Mouse (Mus musculus) liver, adult 2 months (tissue): ENCODE data around the gene Lin7b. TPM values are rescaled to one million over a fixed set of nuclear protein-coding genes. Genes with fewer than 3 reads are reported as not detected.

ENCODE experiments used
- DNase-seq: peaks from one replicate; pipeline ENCODE4 v3.0.0-alpha.2; 2011; ENCODE audit warnings: low read depth, low spot score; ENCODE audit errors: extremely low read depth
- H3K27ac ChIP-seq: fragments of 200-500 bp; replicated peaks from 2 replicates; pipeline ENCODE4 v1.5.1; 2012; ENCODE audit warnings: low read depth, mild to moderate bottlenecking, control low read depth, inconsistent platforms, low read length; ENCODE audit not compliant: insufficient read depth
- H3K27me3 ChIP-seq: fragments of 200-500 bp; 2 replicates; pipeline ENCODE4 v1.6.1; 2012; ENCODE audit warnings: mild to moderate bottlenecking, moderate library complexity, low read length, inconsistent platforms; ENCODE audit not compliant: control insufficient read depth, insufficient read depth
- H3K36me3 ChIP-seq: fragments of 200-500 bp; 2 replicates; pipeline ENCODE4 v1.6.1; 2012; ENCODE audit warnings: low read length, inconsistent platforms; ENCODE audit not compliant: control insufficient read depth, insufficient read depth
- H3K4me1 ChIP-seq: fragments of 200-500 bp; 2 replicates; pipeline ENCODE4 v1.6.1; 2011; ENCODE audit warnings: low read length; ENCODE audit not compliant: control insufficient read depth, insufficient read depth
- H3K4me3 ChIP-seq: fragments of 200-500 bp; 2 replicates; pipeline ENCODE4 v1.5.1; 2011; ENCODE audit warnings: low read depth, mild to moderate bottlenecking, control low read depth, low read length, moderate library complexity; ENCODE audit not compliant: insufficient read depth
- H3K79me2 ChIP-seq: fragments of 200-500 bp; 2 replicates; pipeline ENCODE4 v1.6.1; 2012; ENCODE audit warnings: inconsistent platforms, mild to moderate bottlenecking, low read length, moderate library complexity; ENCODE audit not compliant: control insufficient read depth, insufficient read depth
- H3K9ac ChIP-seq: fragments of 200-500 bp; 2 replicates; pipeline ENCODE4 v1.6.1; 2012; ENCODE audit warnings: low read depth, mild to moderate bottlenecking, control low read depth, inconsistent platforms, low read length
- CTCF ChIP-seq: fragments of 200-500 bp; IDR thresholded peaks from 2 replicates; pipeline ENCODE4 v1.5.1; 2011; ENCODE audit warnings: low read depth, low read length, control low read depth
- POLR2A ChIP-seq: fragments of 200-500 bp; IDR thresholded peaks from 2 replicates; pipeline ENCODE4 v1.6.1; 2011; ENCODE audit warnings: low read length, control low read depth; ENCODE audit not compliant: insufficient read depth; ENCODE audit errors: extremely low read depth
- WGBS: fragments of 180-500 bp; shearing (Covaris S2); methylation state at CpG from one replicate; pipeline ENCODE4 v1.1.7; 2018; 5-methylcytosine and 5-hydroxymethylcytosine counted together
- polyA plus RNA-seq: library from polyadenylated mRNA; depleted of rRNA; stranded (reverse); fragments of >200 nt; gene quantifications from 2 replicates; pipeline ENCODE4 v1.2.3, GENCODE M21; 2012
- total RNA-seq: library from RNA; depleted of rRNA; stranded (reverse); fragments of >200 nt; gene quantifications from 2 replicates; pipeline ENCODE4 v1.2.3, GENCODE M21; 2014

The Lin7b gene
- total and polyA plus RNA-seq, 2 experiments, result not detected

DNA sequence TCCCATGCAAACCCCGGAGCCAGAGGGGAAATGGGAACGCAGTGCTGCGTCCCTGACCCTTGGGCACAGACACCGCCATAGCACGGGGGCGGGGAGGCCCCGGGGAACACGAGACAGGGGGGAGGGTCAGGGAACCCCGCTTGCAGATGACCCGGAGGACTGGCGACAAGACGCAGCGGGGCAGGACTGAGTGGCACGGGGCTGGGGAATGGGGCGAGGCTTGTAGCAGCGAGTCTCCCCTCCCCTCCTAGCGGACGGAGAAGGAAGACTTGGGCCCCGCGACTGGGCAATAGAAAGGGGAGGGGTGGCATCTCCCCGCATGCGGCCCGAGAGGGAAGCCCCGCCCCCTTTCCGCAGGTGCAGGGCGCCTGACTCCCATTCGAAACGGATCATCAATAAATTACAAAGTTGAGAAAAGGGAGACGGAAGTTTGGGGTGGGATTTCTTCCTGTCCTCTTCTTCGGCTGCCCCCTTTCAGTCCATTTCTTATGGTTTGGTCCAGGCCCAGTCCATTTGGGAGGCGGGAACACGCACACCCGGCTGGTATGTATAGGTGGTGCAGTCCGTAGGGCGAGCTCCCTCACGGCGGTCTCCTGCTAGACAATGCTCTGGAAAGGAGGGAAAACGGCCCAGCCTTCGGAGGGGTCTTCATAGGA, 30.8 kb downstream of the Lin7b start:
- Histone ChIP-seq H3K4me3 (peak overlapping the region; percentile 57), H3K27me3 (peaks cover 10% of the 10 kb centered on the region; the same call in 1 of the 2 replicates), H3K79me2 (no peaks in the 10 kb centered on the region), H3K4me1 (no peaks in the 10 kb centered on the region), H3K36me3 (no peaks in the 10 kb centered on the region), H3K9ac (peak overlapping the region; percentile 22), H3K27ac (no peak overlapping the region)
- no peak for TF ChIP-seq POLR2A
- 0 out of 2 replicates have a peak, but pooled peaks have one; percentile 9 for TF ChIP-seq CTCF
- under 1% methylated on average over 39 of the region's 39 CpGs for WGBS
- peak; percentile 31 for DNase-seq

DNA sequence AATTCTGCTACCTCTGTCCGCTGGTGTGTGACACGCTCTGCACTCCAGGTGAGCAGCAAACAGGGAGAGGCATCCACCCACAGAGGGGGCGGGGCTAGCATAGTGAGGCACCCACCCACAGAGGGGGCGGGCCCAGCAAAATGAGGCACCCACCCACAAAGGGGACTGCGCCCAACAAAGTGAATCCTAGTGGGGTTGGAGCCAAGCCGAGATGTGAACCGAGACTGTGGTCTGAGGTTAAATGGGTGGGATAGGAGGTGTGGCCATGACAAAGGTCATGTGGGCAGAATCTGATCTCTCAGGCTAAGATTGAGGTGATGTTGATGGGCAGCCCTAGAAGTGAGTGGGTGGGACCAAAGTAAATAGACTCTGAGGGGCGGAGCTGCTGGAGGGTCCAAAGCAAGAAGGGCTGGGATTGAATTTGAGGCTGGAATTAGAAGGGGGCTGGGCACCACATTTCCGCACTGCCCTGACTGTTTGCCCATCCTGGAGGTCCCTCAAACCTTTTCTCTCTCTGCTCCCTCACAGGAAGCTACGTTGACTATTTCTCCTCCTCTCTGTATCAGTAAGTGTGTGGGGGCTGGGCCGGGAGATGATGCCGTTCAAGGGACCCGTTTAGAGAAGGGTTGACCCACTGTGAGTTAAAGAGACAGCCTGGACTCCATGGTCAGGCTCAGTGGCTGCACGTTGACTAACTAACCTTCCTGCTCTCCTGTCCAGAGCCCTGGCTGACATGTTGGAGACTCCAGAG, 32.0 kb downstream of the Lin7b start:
- Histone ChIP-seq H3K79me2 (no peaks in the 10 kb centered on the region), H3K4me1 (no peaks in the 10 kb centered on the region), H3K9ac (no peak overlapping the region), H3K4me3 (no peak overlapping the region), H3K27me3 (peaks cover 10% of the 10 kb centered on the region; the same call in 1 of the 2 replicates), H3K36me3 (no peaks in the 10 kb centered on the region), H3K27ac (no peak overlapping the region)
- 5% methylated on average over 14 of the region's 14 CpGs for WGBS
- TF ChIP-seq POLR2A (no peak), CTCF (no peak)
- no peak for DNase-seq

DNA sequence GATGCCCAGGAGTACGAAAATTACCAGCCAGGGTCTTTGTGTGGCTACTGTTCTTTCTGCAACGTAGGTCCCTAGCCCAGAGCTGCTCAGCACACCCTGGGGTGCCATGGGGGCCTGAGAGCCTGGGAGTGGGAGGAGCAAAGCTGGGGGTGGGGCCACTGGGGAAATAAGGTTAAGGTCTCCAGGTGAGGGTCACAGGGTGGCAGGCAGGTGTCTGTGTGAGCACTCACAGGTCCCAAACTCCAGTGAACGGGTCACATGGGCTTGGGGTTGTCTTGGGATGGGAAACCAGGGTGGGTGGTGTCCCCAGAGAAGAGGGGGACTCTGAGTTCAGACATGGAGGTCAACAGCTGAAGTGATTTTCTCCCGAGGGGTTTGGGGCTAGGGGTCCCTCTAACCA, 32.9 kb downstream of the Lin7b start:
- 14% methylated on average over 4 of the region's 4 CpGs for WGBS
- Histone ChIP-seq H3K4me3 (no peak overlapping the region), H3K27ac (no peak overlapping the region), H3K36me3 (no peaks in the 10 kb centered on the region), H3K4me1 (no peaks in the 10 kb centered on the region; the same call in 1 of the 2 replicates), H3K27me3 (peaks cover 10% of the 10 kb centered on the region; the same call in 1 of the 2 replicates), H3K79me2 (no peaks in the 10 kb centered on the region), H3K9ac (no peak overlapping the region)
- DNase-seq, result no peak
- no peak for TF ChIP-seq CTCF

DNA sequence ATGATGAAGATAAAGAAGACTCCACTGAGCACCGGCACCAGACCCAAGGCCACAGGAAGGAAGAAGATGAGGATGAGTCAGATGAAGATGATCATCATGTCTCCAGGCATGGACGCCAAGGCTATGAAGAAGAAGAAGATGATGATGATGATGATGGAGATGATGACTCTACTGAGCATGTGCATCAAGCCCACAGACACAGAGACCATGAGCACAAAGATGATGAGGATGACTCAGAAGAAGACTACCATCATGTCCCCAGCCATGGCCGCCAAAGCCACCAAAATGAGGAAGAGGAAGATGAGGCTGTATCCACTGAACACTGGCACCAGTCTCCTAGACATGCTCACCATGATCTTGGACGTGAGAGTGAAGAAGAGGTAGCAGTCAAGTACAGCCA, 34.1 kb downstream of the Lin7b start:
- peaks cover 10% of the 10 kb centered on the region; the same call in 1 of the 2 replicates for H3K27me3 ChIP-seq

DNA sequence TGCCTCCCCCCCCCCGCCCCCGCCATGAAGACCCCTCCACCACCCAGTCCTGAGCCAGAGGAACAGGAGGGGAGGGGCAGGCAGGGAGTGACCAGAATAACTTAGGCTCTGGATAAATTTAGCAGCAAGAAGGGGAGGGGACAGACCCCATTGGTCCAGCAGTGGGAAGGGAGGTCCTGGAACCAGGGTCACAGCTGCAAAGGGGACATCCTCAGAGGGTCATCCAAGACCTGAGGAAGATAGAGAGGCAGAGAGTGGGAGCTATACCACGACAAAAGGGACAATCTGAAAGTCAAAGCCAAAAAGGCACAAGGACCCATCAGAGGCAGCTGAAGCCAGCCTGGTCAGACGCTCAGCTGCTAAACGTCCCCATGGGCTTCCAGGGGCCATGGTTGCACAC, 35.3 kb downstream of the Lin7b start, which contains the start of gene Hrc:
TSS of gene Hrc (plus strand) at position 235 of the 400 bp plus-strand sequence.
- Histone ChIP-seq H3K36me3 (no peaks in the 10 kb centered on the region), H3K27me3 (peaks cover 10% of the 10 kb centered on the region; the same call in 1 of the 2 replicates), H3K9ac (no peak within 1 kb of the TSS), H3K4me1 (no peaks in the 10 kb centered on the region; the same call in 1 of the 2 replicates), H3K27ac (no peak within 1 kb of the TSS), H3K79me2 (no peaks in the 10 kb centered on the region), H3K4me3 (no peak within 1 kb of the TSS)
- DNase-seq, result no peak
- TF ChIP-seq CTCF, result no peak
- no peak for TF ChIP-seq POLR2A
- WGBS, result 49% methylated on average over 5 of the region's 5 CpGs

More for the DNA sequence above, 34.1 kb downstream of the Lin7b start:
- Histone ChIP-seq H3K27ac (no peak overlapping the region), H3K9ac (no peak overlapping the region), H3K4me1 (no peaks in the 10 kb centered on the region; the same call in 1 of the 2 replicates), H3K4me3 (no peak overlapping the region), H3K79me2 (no peaks in the 10 kb centered on the region), H3K36me3 (no peaks in the 10 kb centered on the region)
- DNase-seq, result no peak
- WGBS, result 92% methylated on average over 4 of the region's 4 CpGs
- TF ChIP-seq POLR2A, result no peak
- no peak for TF ChIP-seq CTCF
